Mouse (Mus musculus) heart, adult 2 months (tissue): ENCODE measurements at regions not wholly inside any gene's neighbourhood (a gene's known extent, or its start where the extent isn't known, plus 50 kb on each side); places are given as distances from the start of the nearest gene placed in this dataset.

Experiments used
- CTCF ChIP-seq: fragments of 200-600 bp; IDR thresholded peaks from 2 replicates; pipeline ENCODE4 v1.8.1; 2022; ENCODE audit warnings: antibody characterized with exemption, mild to moderate bottlenecking, moderate library complexity
- EP300 ChIP-seq: fragments of 200-500 bp; IDR thresholded peaks from 2 replicates; pipeline ENCODE4 v1.6.1; 2011; ENCODE audit warnings: low read depth, low read length, control low read depth; ENCODE audit not compliant: insufficient read depth
- POLR2A ChIP-seq: fragments of 200-500 bp; IDR thresholded peaks from 2 replicates; pipeline ENCODE4 v1.6.1; 2011; ENCODE audit warnings: mild to moderate bottlenecking, low read depth, low read length, control low read depth; ENCODE audit not compliant: insufficient read depth

DNA sequence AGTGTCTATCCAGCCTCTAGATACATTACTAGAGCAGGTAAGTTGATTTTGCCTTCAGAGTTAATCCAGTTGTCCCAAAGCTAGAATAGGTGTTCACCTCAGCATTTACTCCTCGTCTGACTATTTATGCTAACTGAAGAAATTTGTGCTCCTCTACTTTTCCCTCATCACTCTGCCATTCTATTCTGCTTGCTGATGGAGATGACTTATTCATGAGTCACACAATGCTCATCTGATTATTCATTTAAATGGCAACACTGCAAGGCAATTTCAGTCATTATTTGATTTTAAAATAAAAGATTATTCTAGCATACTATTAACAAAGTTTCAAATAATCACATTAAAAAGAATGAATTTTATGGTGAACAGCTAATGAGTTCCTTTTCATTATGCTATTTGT, 752.4 kb downstream of the Trib2 start:
- TF ChIP-seq CTCF (no peak), POLR2A (no peak), EP300 (no peak)
